Mouse (Mus musculus) forebrain, embryonic 14.5 days (tissue): ENCODE measurements at regions not wholly inside any gene's neighbourhood (a gene's known extent, or its start where the extent isn't known, plus 50 kb on each side); places are given as distances from the start of the nearest gene placed in this dataset.
A peak's percentile ranks its signal among the peaks of the same experiment; 100 is the strongest.

Experiments
- ATAC-seq: fragments of 200-750 bp; cut with Nextera tagmentation; 2 replicates; pipeline ENCODE4 v1.8.0; 2017; ENCODE audit warnings: mild to moderate bottlenecking, moderate library complexity
- DNase-seq: peaks from one replicate; pipeline ENCODE4 v3.0.0-alpha.2; 2015; ENCODE audit warnings: low spot score
- H3K27ac ChIP-seq: fragments of 300-500 bp; sonication (generic); 2 replicates; pipeline ENCODE4 v1.5.1; 2014; ENCODE audit warnings: low read depth, mild to moderate bottlenecking, control low read depth, low read length, moderate library complexity
- H3K27me3 ChIP-seq: fragments of 300-500 bp; sonication (generic); replicated peaks from 2 replicates; pipeline ENCODE4 v1.6.1; 2014; ENCODE audit warnings: low read length, control low read depth, mixed read lengths; ENCODE audit not compliant: control insufficient read depth, insufficient read depth
- H3K36me3 ChIP-seq: fragments of 300-500 bp; sonication (generic); 2 replicates; pipeline ENCODE4 v1.6.1; 2014; ENCODE audit warnings: low read length, control low read depth; ENCODE audit not compliant: control insufficient read depth, insufficient read depth
- H3K4me1 ChIP-seq: fragments of 300-500 bp; sonication (generic); 2 replicates; pipeline ENCODE4 v1.6.1; 2014; ENCODE audit warnings: antibody characterized with exemption, low read length, control low read depth; ENCODE audit not compliant: control insufficient read depth, insufficient read depth
- H3K4me2 ChIP-seq: fragments of 300-500 bp; sonication (generic); 2 replicates; pipeline ENCODE4 v1.6.1; 2014; ENCODE audit warnings: mild to moderate bottlenecking, control low read depth, low read length
- H3K4me3 ChIP-seq: fragments of 300-500 bp; sonication (generic); 2 replicates; pipeline ENCODE4 v1.5.1; 2014; ENCODE audit warnings: low read depth, low read length, control low read depth
- H3K9ac ChIP-seq: fragments of 300-500 bp; sonication (generic); 2 replicates; pipeline ENCODE4 v1.6.1; 2014; ENCODE audit warnings: mild to moderate bottlenecking, low read length, control low read depth, moderate library complexity
- H3K9me3 ChIP-seq: fragments of 300-500 bp; sonication (generic); replicated peaks from 2 replicates; pipeline ENCODE4 v1.6.1; 2016; ENCODE audit warnings: low read length, control low read depth, mixed read lengths; ENCODE audit not compliant: control insufficient read depth
- WGBS: fragments of 180-500 bp; shearing (Covaris S2); extraction: QIAGEN DNeasy Blood & Tissue Kit; methylation state at CpG from one replicate; pipeline ENCODE4 v1.1.7; 2014; 5-methylcytosine and 5-hydroxymethylcytosine counted together

DNA sequence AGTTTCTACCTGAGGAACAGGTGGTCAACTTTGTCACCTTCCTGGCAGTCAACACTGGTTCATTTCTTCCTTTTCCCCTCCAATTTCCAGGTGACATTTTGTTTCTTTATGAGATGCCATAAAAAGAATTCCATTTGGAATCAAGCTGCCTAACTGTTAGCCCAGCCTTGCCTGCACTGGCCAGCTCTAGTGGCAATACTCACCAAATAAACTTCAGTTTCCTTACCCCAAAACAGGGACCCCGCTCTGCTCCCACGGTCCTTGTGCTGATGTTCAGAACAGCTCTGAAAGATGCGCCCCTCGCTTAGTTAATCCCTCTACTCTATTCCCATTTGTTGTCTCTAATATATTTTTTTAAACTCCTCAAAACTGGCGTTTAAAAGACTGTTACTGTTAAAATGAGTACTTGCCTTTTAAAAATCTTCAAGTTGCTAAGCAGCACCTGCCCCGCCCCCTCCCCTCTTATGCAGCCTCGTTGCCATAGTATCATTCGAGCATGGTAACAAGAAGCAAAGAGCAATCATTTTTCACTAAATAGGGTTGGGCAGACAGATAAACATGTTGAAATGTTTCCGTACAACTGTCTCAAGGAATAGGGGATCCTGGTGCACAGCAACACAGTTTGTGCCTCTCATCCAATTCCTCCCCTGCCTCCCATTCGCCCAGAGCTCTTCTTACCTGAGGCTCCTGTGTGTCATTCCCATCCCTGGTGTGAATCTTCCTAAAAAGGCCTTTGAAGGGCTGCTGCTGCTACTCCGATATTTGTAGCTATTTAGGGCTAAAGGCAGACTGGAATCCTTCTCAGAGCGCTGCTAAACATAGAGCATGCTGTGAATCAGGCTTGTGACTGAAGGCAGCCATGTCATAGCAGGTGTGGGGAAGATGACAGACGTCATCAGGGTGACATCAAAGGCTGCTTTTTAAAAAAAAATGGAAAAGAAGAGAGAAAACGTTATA lies 98.8 kb upstream of the Oxgr1 start:
- Histone ChIP-seq H3K27ac (no peak overlapping the region), H3K27me3 (0 out of 2 replicates have a peak, but pooled peaks cover 4% of the 10 kb centered on the region), H3K4me1 (no peaks in the 10 kb centered on the region; the same call in 1 of the 2 replicates), H3K4me2 (no peak overlapping the region), H3K9ac (no peak overlapping the region), H3K9me3 (no peaks in the 10 kb centered on the region), H3K36me3 (no peaks in the 10 kb centered on the region), H3K4me3 (no peak overlapping the region)
- WGBS = 72% methylated on average over 14 of the region's 14 CpGs
- DNase-seq (peak; percentile 53), ATAC-seq (no peak)

DNA sequence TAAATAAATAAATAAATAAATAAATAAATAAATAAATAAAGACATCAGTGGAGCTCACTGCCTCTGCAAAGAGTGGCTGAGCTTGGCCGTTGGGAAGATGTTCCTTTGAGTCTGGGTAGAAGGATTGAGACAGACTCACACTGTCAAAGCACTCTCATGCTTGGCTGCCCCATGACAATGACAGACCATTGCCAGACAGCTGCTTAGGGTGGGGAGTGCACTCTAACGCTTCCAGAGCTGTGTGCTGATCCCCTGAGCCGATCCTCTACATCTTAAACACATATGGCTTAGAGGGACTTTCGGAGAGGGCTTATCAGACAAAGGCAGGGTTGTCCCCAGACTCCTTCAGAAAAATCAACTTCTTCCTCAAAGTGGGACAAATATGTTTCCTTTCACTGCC lies 100.0 kb upstream of the Oxgr1 start:
- DNase-seq = no peak

DNA sequence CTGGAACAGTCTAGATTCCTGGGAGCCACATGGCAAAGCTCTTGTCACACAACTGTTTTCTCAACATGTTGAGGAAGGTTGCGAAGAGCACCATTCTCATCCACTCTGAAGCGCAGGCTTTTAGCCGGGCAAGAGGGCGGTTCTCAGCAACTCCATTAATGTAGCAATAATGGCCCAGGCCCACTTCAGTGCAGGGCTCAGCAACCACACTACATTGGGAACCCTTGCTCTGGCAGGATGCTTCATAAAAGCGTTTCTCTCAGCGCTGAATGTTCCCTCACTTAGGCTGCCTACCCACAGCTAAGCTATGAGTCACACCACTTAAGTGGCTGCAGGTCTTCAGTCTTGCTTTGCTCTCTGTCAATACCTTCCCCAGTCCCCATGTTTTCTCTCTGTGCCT lies 102.2 kb upstream of the Oxgr1 start:
- Histone ChIP-seq H3K4me1 (no peaks in the 10 kb centered on the region), H3K36me3 (no peaks in the 10 kb centered on the region), H3K27me3 (no peaks in the 10 kb centered on the region), H3K9me3 (no peaks in the 10 kb centered on the region), H3K4me2 (no peak overlapping the region), H3K27ac (no peak overlapping the region), H3K4me3 (no peak overlapping the region), H3K9ac (no peak overlapping the region)
- no peak for ATAC-seq
- 80% methylated on average over 6 of the region's 6 CpGs for WGBS
- DNase-seq = no peak

More for the DNA sequence above, 100.0 kb upstream of the Oxgr1 start:
- Histone ChIP-seq H3K27me3 (no peaks in the 10 kb centered on the region), H3K4me3 (no peak overlapping the region), H3K27ac (no peak overlapping the region), H3K9me3 (no peaks in the 10 kb centered on the region), H3K36me3 (no peaks in the 10 kb centered on the region), H3K4me1 (no peaks in the 10 kb centered on the region; the same call in 1 of the 2 replicates), H3K9ac (no peak overlapping the region), H3K4me2 (no peak overlapping the region)
- 15% methylated on average over 4 of the region's 4 CpGs for WGBS
- ATAC-seq = no peak

DNA sequence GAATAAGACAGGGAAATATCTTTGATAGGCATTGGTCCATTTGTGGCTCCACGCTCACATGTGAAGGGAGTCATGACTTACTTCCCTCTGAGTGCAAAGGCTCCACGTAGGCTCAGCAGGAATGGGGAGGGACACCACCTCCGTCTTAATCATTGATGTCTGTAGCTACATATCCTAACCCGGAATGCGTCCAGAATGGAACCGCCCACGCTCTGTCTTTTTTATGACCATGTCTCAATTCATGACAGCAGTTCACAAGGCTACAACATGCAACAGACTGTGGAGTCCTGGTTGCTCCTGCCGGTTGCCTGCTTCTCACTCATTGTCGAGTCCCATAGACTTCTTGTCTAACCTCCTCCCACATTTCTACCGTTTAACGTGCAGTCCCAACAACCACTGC lies 104.1 kb upstream of the Oxgr1 start:
- H3K4me2 ChIP-seq = no peak overlapping the region
- no peaks in the 10 kb centered on the region for H3K27me3 ChIP-seq
- DNase-seq = no peak
- H3K9ac ChIP-seq = no peak overlapping the region
- no peak overlapping the region for H3K4me3 ChIP-seq
- H3K36me3 ChIP-seq = no peaks in the 10 kb centered on the region
- no peak overlapping the region for H3K27ac ChIP-seq
- ATAC-seq = no peak
- no peaks in the 10 kb centered on the region for H3K9me3 ChIP-seq
- WGBS = 89% methylated on average over 11 of the region's 11 CpGs
- no peaks in the 10 kb centered on the region for H3K4me1 ChIP-seq

DNA sequence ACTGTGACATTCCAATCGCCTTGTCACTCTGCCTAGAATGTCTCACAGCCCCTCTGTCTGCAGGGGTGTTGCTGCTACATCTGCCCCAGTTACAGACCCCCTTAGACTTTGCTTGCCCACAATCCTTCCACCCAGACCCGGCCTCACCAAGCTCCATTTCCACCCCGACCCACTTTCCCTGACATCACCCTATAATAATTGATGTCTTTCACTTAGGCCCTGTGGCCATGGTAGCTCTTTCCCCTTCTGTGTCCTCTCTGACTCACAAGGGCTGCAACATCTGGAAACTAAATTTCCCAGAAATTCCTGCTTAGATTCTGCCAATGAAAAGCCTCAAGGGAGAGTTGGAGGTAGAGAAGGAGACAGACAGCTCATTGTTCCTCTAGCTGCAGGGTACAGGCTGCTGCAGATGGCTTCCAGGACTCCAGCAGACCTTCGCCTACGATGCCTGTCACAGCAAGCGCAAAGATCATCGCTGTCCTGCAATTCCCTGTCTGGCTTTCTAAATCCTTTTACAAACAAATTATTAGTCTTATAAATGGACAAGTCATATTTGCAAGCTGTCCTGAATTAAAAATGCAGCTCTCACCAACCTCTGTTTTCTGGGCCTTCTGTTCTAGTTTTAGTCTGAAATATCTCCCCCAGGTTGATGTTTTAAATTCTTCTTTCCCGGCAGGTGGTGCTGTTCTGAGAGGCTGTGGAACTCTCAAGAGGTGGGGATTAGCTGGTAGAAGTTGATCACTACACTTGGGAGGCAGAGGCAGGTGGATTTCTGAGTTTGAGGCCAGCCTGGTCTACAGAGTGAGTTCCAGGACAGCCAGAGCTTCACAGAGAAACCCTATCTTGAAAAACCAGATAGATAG lies 104.9 kb upstream of the Oxgr1 start:
- DNase-seq = no peak
- no peaks in the 10 kb centered on the region for H3K9me3 ChIP-seq
- no peak overlapping the region for H3K9ac ChIP-seq
- no peak overlapping the region for H3K4me2 ChIP-seq
- no peak overlapping the region for H3K27ac ChIP-seq
- H3K4me3 ChIP-seq = no peak overlapping the region
- 86% methylated on average over 8 of the region's 8 CpGs for WGBS
- H3K27me3 ChIP-seq = no peaks in the 10 kb centered on the region
- ATAC-seq = no peak
- no peaks in the 10 kb centered on the region for H3K4me1 ChIP-seq
- no peaks in the 10 kb centered on the region for H3K36me3 ChIP-seq

DNA sequence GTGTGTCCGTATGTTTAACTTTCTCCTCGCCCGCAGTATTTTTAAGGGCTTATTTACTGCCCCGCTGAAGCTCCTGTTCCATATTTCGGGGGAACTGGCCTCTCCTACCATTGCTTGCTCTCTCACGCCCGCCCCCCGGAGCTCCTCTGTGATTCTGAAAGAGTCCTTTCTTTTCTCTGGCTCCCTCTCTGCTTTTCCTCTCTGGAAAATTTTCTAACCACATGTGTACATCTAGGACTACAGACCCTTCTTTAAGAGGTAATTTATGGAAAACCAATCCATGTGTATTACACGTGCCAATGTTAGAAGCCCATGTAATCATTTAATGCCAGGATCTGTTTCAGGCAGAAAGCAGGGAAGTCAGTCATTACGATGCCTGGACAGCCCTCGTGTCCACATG lies 106.6 kb upstream of the Oxgr1 start:
- Histone ChIP-seq H3K36me3 (no peaks in the 10 kb centered on the region), H3K27ac (no peak overlapping the region), H3K9me3 (no peaks in the 10 kb centered on the region), H3K4me1 (no peaks in the 10 kb centered on the region), H3K9ac (no peak overlapping the region), H3K4me3 (no peak overlapping the region), H3K27me3 (no peaks in the 10 kb centered on the region), H3K4me2 (no peak overlapping the region)
- DNase-seq = no peak
- WGBS = 86% methylated on average over 11 of the region's 11 CpGs
- no peak for ATAC-seq

DNA sequence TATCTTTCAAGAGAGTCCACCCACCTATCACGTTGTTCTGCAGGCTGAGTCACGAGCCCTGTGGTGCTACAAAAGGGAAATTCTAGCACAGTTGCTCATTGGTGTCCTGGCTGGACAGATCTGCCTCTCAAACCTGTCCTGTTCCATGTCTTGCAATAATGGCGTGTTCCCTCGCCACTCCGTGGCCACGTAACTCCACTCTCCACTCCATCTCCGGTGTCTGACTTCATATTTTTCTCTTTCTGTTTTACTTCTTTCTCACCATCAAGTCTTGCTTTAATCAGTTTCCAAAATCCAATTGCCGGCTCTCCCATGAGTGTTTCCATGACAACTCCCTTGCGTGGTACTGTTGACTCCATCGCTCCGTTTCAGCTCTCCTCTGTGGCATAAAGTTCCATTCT lies 107.1 kb upstream of the Oxgr1 start:
- H3K36me3 ChIP-seq = no peaks in the 10 kb centered on the region
- H3K9ac ChIP-seq = no peak overlapping the region
- H3K4me2 ChIP-seq = no peak overlapping the region
- H3K27ac ChIP-seq = no peak overlapping the region
- DNase-seq (no peak), ATAC-seq (no peak)
- WGBS = 84% methylated on average over 11 of the region's 11 CpGs
- no peaks in the 10 kb centered on the region for H3K27me3 ChIP-seq
- H3K4me1 ChIP-seq = no peaks in the 10 kb centered on the region; the same call in 1 of the 2 replicates
- H3K9me3 ChIP-seq = no peaks in the 10 kb centered on the region
- H3K4me3 ChIP-seq = no peak overlapping the region

DNA sequence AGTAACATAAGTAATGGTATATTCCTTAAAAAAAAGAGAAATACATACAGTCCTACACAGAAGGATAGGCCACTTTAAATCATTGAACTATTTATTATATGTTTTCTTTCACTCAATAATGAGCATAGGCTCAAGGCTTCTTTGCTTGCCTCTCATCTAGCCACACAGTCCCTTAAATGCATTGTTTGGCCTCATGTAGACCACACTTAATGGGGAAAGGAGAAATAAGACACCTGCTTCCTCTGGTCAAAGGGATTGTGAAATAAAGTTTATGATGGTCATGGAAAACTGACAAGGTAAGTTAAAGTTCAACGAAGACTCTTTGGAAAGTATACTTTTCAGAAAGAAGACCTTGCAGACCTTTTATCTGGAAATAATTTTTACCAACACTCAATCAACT lies 108.4 kb upstream of the Oxgr1 start:
- H3K4me2 ChIP-seq = no peak overlapping the region
- H3K4me1 ChIP-seq = peaks cover 11% of the 10 kb centered on the region
- no peaks in the 10 kb centered on the region for H3K9me3 ChIP-seq
- H3K9ac ChIP-seq = no peak overlapping the region
- DNase-seq = no peak
- no peak overlapping the region for H3K4me3 ChIP-seq
- H3K27ac ChIP-seq = no peak overlapping the region
- WGBS = 90% methylated on average over 1 of the region's 1 CpGs
- H3K36me3 ChIP-seq = no peaks in the 10 kb centered on the region
- no peaks in the 10 kb centered on the region; the same call in 1 of the 2 replicates for H3K27me3 ChIP-seq
- ATAC-seq = no peak
